Mouse (Mus musculus): ENCODE measurements around the gene Gm49384. TPM values are rescaled to one million over a fixed set of nuclear protein-coding genes. Genes with fewer than 3 reads are reported as not detected.

Gene Gm49384
- polyA plus RNA-seq, 1 experiment from 2014 or later, result 39.9 TPM

DNA sequence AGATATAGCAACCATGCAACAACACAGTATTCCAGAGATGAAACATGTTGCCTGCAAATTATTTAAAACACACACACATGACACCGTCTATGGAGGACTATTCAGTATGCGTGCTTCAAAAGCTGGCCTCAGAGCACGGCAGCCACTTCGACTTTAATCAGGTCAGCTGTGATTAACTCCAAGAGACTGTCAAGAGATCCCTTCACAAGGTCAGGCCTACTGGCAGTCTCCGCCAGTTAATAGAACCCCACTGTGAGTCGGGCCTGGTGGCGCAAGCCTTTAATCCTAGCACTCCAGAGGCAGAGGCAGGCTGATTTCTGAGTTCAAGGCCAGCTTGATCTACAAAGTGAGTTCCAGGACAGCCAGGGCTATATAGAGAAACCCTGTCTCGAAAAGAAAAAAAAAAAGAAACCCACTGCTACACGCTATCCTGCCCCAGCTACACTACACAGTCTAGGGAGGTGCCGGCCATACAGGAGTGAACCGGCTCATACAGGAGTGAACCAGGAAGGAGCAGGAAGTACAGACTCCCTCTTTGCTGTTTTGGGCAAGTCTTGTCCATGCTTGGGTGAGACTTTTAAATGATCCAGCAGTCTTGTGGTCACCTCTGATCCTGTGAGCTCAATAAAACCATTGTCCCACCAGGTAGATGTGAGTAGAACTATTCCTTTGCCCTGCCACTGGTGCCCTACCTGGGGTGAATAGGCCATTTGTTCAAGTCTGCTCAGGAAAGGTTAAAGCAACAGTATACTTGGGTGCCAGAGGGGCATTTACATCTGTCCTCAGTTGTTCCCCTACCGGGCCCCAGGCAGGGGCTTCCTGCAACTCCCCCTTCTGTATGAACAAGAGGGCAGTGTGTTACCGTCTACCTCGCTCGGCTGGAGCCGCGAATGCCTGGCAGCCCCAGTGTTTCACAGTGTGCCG lies 6.3 kb upstream of the Gm49384 start:
- H3K9ac ChIP-seq (ENCODE audit: low read length), result no peak overlapping the region
- H3K36me3 ChIP-seq (ENCODE audit: control insufficient read depth, insufficient read depth, low read length), result peaks cover 17% of the 10 kb centered on the region
- no peak overlapping the region for H3K27ac ChIP-seq (ENCODE audit: low read depth, low read length)
- no peak overlapping the region for H3K4me2 ChIP-seq
- H3K4me1 ChIP-seq (ENCODE audit: control insufficient read depth, insufficient read depth, low read length), result no peaks in the 10 kb centered on the region
- no peak for ATAC-seq (ENCODE audit: low FRiP score)
- H3K4me3 ChIP-seq (ENCODE audit: low read depth, low read length), result no peak overlapping the region
- no peaks in the 10 kb centered on the region for H3K9me3 ChIP-seq (ENCODE audit: control insufficient read depth, low read length)
- no peaks in the 10 kb centered on the region for H3K27me3 ChIP-seq (ENCODE audit: control insufficient read depth, insufficient read depth, low read length)
- 94% methylated on average over 18 of the region's 18 CpGs for WGBS
- DNase-seq (ENCODE audit: low spot score, missing footprints), result peak; percentile 70

DNA sequence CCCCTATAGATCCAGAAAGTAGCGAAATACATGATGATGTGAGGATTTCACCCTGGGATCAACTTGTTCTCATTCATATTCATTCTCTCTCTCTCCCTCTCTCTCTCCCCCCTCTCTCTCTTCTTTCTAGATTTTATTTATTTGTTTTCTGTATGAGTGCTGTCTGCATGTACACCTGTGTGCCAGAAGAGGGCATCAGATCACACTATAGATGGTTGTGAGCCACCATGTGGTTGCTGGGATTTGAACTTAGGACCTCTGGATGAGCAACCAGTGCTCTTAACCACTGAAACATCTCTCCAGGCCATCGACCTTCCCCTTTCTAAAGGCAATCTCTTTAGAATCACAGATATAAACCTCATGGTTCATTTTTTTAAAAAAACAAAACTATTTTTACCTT lies 4.5 kb upstream of the Gm49384 start:
- 83% methylated on average over 2 of the region's 2 CpGs for WGBS
- Histone ChIP-seq H3K36me3 (ENCODE audit: control insufficient read depth, insufficient read depth, low read length) (peaks cover 14% of the 10 kb centered on the region), H3K4me1 (ENCODE audit: control insufficient read depth, insufficient read depth, low read length) (no peaks in the 10 kb centered on the region), H3K4me3 (ENCODE audit: low read depth, low read length) (no peak overlapping the region), H3K27ac (ENCODE audit: low read depth, low read length) (no peak overlapping the region), H3K9ac (ENCODE audit: low read length) (no peak overlapping the region), H3K9me3 (ENCODE audit: control insufficient read depth, low read length) (no peaks in the 10 kb centered on the region), H3K27me3 (ENCODE audit: control insufficient read depth, insufficient read depth, low read length) (no peaks in the 10 kb centered on the region), H3K4me2 (no peak overlapping the region)
- no peak for ATAC-seq (ENCODE audit: low FRiP score)
- peak; percentile 64 for DNase-seq (ENCODE audit: low spot score, missing footprints)

DNA sequence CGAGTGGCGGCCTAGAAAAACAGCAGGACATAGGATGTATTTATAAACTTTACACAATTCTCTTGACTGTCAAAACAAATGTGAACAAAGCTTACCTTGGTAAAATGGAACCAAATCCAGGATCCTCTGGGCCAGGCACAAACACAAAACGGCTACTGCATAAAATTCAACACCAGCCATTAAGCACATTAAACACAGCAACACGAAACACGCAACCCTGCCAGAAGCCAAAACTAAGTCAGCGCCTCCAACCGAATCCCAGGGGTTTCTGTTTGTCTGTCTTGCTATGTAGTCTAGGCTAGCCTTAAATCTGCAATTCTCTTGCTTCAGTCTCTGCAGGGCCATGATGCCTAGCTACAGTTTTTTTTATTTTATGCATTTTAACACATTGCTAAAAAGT lies 3.9 kb upstream of the Gm49384 start:
- 97% methylated on average over 7 of the region's 7 CpGs for WGBS
- H3K4me2 ChIP-seq, result no peak overlapping the region
- no peak overlapping the region for H3K4me3 ChIP-seq (ENCODE audit: low read depth, low read length)
- peaks cover 14% of the 10 kb centered on the region for H3K36me3 ChIP-seq (ENCODE audit: control insufficient read depth, insufficient read depth, low read length)
- H3K9me3 ChIP-seq (ENCODE audit: control insufficient read depth, low read length), result no peaks in the 10 kb centered on the region
- no peaks in the 10 kb centered on the region for H3K27me3 ChIP-seq (ENCODE audit: control insufficient read depth, insufficient read depth, low read length)
- H3K27ac ChIP-seq (ENCODE audit: low read depth, low read length), result no peak overlapping the region
- H3K9ac ChIP-seq (ENCODE audit: low read length), result no peak overlapping the region
- H3K4me1 ChIP-seq (ENCODE audit: control insufficient read depth, insufficient read depth, low read length), result no peaks in the 10 kb centered on the region
- DNase-seq (ENCODE audit: low spot score, missing footprints) (peak; percentile 78), ATAC-seq (ENCODE audit: low FRiP score) (no peak)

DNA sequence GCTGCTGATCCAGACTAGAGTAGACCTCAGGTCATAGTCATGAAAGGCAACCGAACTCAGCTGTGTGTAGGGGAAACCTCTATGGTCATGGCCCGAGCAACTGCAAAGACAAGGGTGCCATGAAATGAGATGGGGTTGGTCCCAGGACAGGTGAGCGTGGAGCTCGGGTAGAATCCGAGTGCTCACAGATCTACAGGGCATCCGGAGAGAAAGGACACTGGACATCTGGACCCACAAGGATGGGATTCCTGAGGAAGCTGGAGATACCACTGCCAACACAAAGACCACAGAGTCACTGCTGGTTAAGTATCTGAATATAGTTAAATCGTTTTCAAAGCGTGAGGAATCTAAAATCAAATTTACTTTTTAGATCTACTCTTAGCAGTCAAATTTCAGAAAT lies 3.3 kb upstream of the Gm49384 start:
- Histone ChIP-seq H3K27me3 (ENCODE audit: control insufficient read depth, insufficient read depth, low read length) (no peaks in the 10 kb centered on the region), H3K9me3 (ENCODE audit: control insufficient read depth, low read length) (no peaks in the 10 kb centered on the region), H3K4me1 (ENCODE audit: control insufficient read depth, insufficient read depth, low read length) (no peaks in the 10 kb centered on the region), H3K9ac (ENCODE audit: low read length) (no peak overlapping the region), H3K27ac (ENCODE audit: low read depth, low read length) (no peak overlapping the region), H3K36me3 (ENCODE audit: control insufficient read depth, insufficient read depth, low read length) (peaks cover 13% of the 10 kb centered on the region), H3K4me2 (no peak overlapping the region), H3K4me3 (ENCODE audit: low read depth, low read length) (no peak overlapping the region)
- WGBS, result 95% methylated on average over 8 of the region's 8 CpGs
- ATAC-seq (ENCODE audit: low FRiP score), result no peak
- DNase-seq (ENCODE audit: low spot score, missing footprints), result peak; percentile 66

DNA sequence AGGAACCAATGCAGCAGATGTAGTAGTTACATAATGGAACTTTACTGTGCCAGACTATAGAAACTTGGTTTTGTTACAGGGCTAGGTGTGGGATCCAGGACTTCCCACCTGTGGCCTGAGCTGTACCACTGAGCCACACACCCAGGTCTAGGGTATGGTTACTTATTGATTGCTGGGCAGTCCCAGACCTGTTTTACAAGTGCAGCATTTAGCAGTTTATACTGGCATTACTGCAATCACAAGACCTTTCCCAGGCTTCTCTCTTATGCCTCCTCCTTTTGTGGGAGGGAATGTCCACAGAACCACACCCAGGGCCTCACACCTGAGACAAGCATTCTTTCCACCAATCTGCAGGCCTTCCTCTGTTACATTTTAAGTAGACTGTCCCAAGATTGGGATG lies 5.1 kb downstream of the Gm49384 start:
- Histone ChIP-seq H3K36me3 (ENCODE audit: control insufficient read depth, insufficient read depth, low read length) (peaks cover 8% of the 10 kb centered on the region; the same call in 1 of the 2 replicates), H3K4me3 (ENCODE audit: low read depth, low read length) (no peak overlapping the region), H3K9ac (ENCODE audit: low read length) (no peak overlapping the region), H3K4me1 (ENCODE audit: control insufficient read depth, insufficient read depth, low read length) (peaks cover 15% of the 10 kb centered on the region), H3K9me3 (ENCODE audit: control insufficient read depth, low read length) (no peaks in the 10 kb centered on the region), H3K4me2 (no peak overlapping the region), H3K27me3 (ENCODE audit: control insufficient read depth, insufficient read depth, low read length) (no peaks in the 10 kb centered on the region), H3K27ac (ENCODE audit: low read depth, low read length) (no peak overlapping the region)
- DNase-seq (ENCODE audit: low spot score, missing footprints) (peak; percentile 64), ATAC-seq (ENCODE audit: low FRiP score) (no peak)

DNA sequence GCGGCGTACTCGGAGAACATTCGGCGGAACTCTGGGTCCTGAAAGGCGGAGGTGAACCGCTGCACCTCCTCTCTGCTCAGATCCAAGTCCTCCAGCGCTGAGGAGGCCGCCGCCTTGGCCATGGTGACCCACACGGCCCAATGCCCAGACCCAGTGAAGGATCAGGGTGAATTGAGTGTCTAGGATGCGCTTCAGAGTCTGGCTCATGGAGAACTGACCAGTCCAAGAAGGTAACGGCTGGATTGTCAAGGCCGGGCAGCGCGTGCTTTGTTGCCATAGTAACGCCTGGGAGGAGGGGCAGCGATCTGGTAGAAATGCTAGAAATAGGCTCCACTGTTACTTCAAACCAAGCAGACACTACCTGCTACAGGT lies 5.9 kb downstream of the Gm49384 start, which contains the start of gene Dnaaf2:
Gene Dnaaf2, minus strand, starts transcription at position 266 of the 372 bp plus-strand sequence.
- 1% methylated on average over 18 of the region's 18 CpGs for WGBS
- peak within 1 kb of the TSS; percentile 79 for H3K27ac ChIP-seq (ENCODE audit: low read depth, low read length)
- H3K27me3 ChIP-seq (ENCODE audit: control insufficient read depth, insufficient read depth, low read length), result no peaks in the 10 kb centered on the region
- DNase-seq (ENCODE audit: low spot score, missing footprints), result peak; percentile 97
- H3K4me3 ChIP-seq (ENCODE audit: low read depth, low read length), result peak within 1 kb of the TSS; percentile 93
- H3K9me3 ChIP-seq (ENCODE audit: control insufficient read depth, low read length), result no peaks in the 10 kb centered on the region
- H3K4me1 ChIP-seq (ENCODE audit: control insufficient read depth, insufficient read depth, low read length), result peaks cover 15% of the 10 kb centered on the region
- ATAC-seq (ENCODE audit: low FRiP score), result peak; percentile 67
- H3K9ac ChIP-seq (ENCODE audit: low read length), result peak within 1 kb of the TSS; percentile 89
- H3K4me2 ChIP-seq, result peak within 1 kb of the TSS; percentile 98
- peaks cover 6% of the 10 kb centered on the region; the same call in 1 of the 2 replicates for H3K36me3 ChIP-seq (ENCODE audit: control insufficient read depth, insufficient read depth, low read length)

DNA sequence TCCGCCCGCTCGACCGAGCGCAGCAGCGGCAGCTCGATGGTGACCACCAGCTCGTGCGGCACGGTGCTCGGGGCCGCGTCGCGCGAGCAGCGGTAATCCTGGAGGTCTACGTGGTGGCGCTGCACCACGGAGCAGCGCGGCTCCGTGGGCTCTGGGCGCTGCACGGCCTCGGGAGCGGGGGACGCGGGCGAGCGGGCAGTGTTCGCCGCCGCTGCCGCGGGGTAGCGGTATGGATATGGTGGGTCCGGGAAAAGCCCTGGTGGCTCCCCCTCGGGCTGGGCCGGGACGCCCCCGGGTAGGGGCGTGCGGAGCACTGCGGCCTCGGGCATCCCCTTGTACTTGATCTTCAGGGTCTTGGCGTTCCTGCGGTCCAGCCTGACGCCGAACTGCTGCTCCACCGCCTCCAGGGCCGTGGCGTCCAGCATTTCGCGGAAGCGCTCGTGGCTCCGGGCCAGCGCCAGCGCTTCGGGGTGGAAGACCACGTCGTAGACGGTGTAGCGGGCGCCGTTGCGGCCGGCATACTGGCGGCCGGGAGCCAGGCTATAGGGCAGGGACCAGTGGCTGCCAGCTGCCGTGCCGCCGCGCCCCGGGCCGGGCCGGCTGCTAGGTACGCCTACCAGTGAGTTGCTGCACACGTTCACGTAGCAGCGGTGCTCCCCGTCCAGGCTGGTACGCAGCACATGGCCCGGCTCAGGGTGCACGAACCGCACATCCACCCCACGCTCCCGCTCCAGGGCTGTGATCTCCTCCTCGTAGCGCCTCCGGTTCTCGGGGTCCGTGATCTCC lies 6.5 kb downstream of the Gm49384 start:
- H3K27me3 ChIP-seq (ENCODE audit: control insufficient read depth, insufficient read depth, low read length), result no peaks in the 10 kb centered on the region
- ATAC-seq (ENCODE audit: low FRiP score) (peak; percentile 80), DNase-seq (ENCODE audit: low spot score, missing footprints) (peak; percentile 97)
- peak overlapping the region; percentile 93 for H3K4me3 ChIP-seq (ENCODE audit: low read depth, low read length)
- H3K9me3 ChIP-seq (ENCODE audit: control insufficient read depth, low read length), result no peaks in the 10 kb centered on the region
- peaks cover 15% of the 10 kb centered on the region for H3K4me1 ChIP-seq (ENCODE audit: control insufficient read depth, insufficient read depth, low read length)
- H3K36me3 ChIP-seq (ENCODE audit: control insufficient read depth, insufficient read depth, low read length), result peaks cover 6% of the 10 kb centered on the region; the same call in 1 of the 2 replicates
- H3K9ac ChIP-seq (ENCODE audit: low read length), result peak overlapping the region; percentile 89
- WGBS, result under 1% methylated on average over 94 of the region's 94 CpGs
- H3K27ac ChIP-seq (ENCODE audit: low read depth, low read length), result peak overlapping the region; percentile 79
- peak overlapping the region; percentile 98 for H3K4me2 ChIP-seq

DNA sequence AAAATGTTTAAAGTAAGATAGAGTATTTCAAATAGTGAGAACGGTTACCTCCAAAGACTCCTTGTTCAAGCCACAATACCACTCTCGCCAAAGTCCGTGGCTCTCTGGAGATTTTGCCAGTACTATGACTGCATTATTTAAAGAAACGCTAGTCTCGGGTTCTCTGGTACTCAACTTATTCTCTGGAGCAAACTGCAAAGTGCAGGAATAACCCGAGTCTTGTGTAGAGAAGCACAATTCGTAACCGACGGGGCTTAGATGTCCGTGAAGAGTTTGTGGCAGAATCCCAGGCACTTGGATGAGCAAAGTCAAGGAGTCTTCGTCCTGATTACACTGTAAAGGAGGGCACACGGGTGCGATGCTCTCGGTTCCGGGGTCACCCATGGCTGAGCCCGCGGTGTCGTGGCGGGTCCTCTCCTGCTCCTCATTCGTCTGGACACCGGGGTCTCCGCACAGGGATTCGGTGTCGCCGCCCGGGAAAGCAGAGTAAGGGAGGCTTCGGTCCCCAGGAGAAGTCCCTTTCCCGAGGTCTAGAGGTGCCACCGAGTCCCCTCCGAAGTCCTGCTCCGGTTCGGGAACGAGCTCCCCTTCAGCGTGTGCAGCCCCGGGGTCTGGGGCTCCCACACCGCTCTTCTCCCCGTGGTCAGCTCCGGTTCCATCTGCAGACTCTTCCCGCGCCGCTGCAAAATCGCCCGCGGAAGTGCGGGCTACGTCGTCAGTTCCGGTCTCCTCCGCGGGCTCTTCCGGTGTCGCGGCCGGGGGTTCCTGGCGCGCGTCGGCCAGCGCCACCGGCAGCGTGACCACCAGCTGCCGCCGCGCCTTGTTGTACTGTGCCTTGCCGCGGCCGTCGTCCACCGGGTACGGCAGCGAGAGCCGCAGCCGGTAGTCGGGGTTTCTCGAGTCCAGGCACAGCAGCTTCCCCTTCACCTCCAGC lies 7.4 kb downstream of the Gm49384 start, which contains the start of gene Gm49383:
Gene Gm49383, minus strand, starts transcription at position 661 of the 934 bp plus-strand sequence.
- Histone ChIP-seq H3K4me1 (ENCODE audit: control insufficient read depth, insufficient read depth, low read length) (peaks cover 15% of the 10 kb centered on the region), H3K4me2 (peak within 1 kb of the TSS; percentile 98), H3K27ac (ENCODE audit: low read depth, low read length) (peak within 1 kb of the TSS; percentile 79), H3K9me3 (ENCODE audit: control insufficient read depth, low read length) (no peaks in the 10 kb centered on the region), H3K4me3 (ENCODE audit: low read depth, low read length) (peak within 1 kb of the TSS; percentile 93), H3K27me3 (ENCODE audit: control insufficient read depth, insufficient read depth, low read length) (no peaks in the 10 kb centered on the region), H3K36me3 (ENCODE audit: control insufficient read depth, insufficient read depth, low read length) (peaks cover 6% of the 10 kb centered on the region; the same call in 1 of the 2 replicates), H3K9ac (ENCODE audit: low read length) (peak within 1 kb of the TSS; percentile 89)
- ATAC-seq (ENCODE audit: low FRiP score) (peak; percentile 88), DNase-seq (ENCODE audit: low spot score, missing footprints) (peak; percentile 98)
- under 1% methylated on average over 75 of the region's 75 CpGs for WGBS

Measured in midbrain, embryonic 11.5 days (tissue).